Mouse (Mus musculus): ENCODE data around the gene Aplf.

- no peak for TF ChIP-seq CTCF (IDR thresholded peaks at IDR 0.05; ENCODE audit: extremely low read depth, insufficient read length, insufficient replicate concordance, low read depth, low read length)
- no peak for TF ChIP-seq POLR2A (IDR thresholded peaks at IDR 0.05; ENCODE audit: low read depth, low read length)
Measured at GRCm38 (mm10) chr6:87632176-87632575, 39.8 kb downstream of the Aplf start.
